Mouse (Mus musculus) liver, adult 2 months (tissue): ENCODE measurements at regions not wholly inside any gene's neighbourhood (a gene's known extent, or its start where the extent isn't known, plus 50 kb on each side); places are given as distances from the start of the nearest gene placed in this dataset.
A peak's percentile ranks its signal among the peaks of the same experiment; 100 is the strongest.

Experiments used
- DNase-seq: peaks from one replicate; pipeline ENCODE4 v3.0.0-alpha.2; 2011; ENCODE audit warnings: low read depth, low spot score; ENCODE audit errors: extremely low read depth
- H3K27ac ChIP-seq: fragments of 200-500 bp; replicated peaks from 2 replicates; pipeline ENCODE4 v1.5.1; 2012; ENCODE audit warnings: low read depth, mild to moderate bottlenecking, control low read depth, inconsistent platforms, low read length; ENCODE audit not compliant: insufficient read depth
- H3K27me3 ChIP-seq: fragments of 200-500 bp; 2 replicates; pipeline ENCODE4 v1.6.1; 2012; ENCODE audit warnings: mild to moderate bottlenecking, moderate library complexity, low read length, inconsistent platforms; ENCODE audit not compliant: control insufficient read depth, insufficient read depth
- H3K36me3 ChIP-seq: fragments of 200-500 bp; 2 replicates; pipeline ENCODE4 v1.6.1; 2012; ENCODE audit warnings: low read length, inconsistent platforms; ENCODE audit not compliant: control insufficient read depth, insufficient read depth
- H3K4me1 ChIP-seq: fragments of 200-500 bp; 2 replicates; pipeline ENCODE4 v1.6.1; 2011; ENCODE audit warnings: low read length; ENCODE audit not compliant: control insufficient read depth, insufficient read depth
- H3K4me3 ChIP-seq: fragments of 200-500 bp; 2 replicates; pipeline ENCODE4 v1.5.1; 2011; ENCODE audit warnings: low read depth, mild to moderate bottlenecking, control low read depth, low read length, moderate library complexity; ENCODE audit not compliant: insufficient read depth
- H3K79me2 ChIP-seq: fragments of 200-500 bp; 2 replicates; pipeline ENCODE4 v1.6.1; 2012; ENCODE audit warnings: inconsistent platforms, mild to moderate bottlenecking, low read length, moderate library complexity; ENCODE audit not compliant: control insufficient read depth, insufficient read depth
- H3K9ac ChIP-seq: fragments of 200-500 bp; 2 replicates; pipeline ENCODE4 v1.6.1; 2012; ENCODE audit warnings: low read depth, mild to moderate bottlenecking, control low read depth, inconsistent platforms, low read length
- CTCF ChIP-seq: fragments of 200-500 bp; IDR thresholded peaks from 2 replicates; pipeline ENCODE4 v1.5.1; 2011; ENCODE audit warnings: low read depth, low read length, control low read depth
- POLR2A ChIP-seq: fragments of 200-500 bp; IDR thresholded peaks from 2 replicates; pipeline ENCODE4 v1.6.1; 2011; ENCODE audit warnings: low read length, control low read depth; ENCODE audit not compliant: insufficient read depth; ENCODE audit errors: extremely low read depth
- whole genome bisulfite sequencing: fragments of 180-500 bp; shearing (Covaris S2); methylation state at CpG from one replicate; pipeline ENCODE4 v1.1.7; 2018; 5-methylcytosine and 5-hydroxymethylcytosine counted together

DNA sequence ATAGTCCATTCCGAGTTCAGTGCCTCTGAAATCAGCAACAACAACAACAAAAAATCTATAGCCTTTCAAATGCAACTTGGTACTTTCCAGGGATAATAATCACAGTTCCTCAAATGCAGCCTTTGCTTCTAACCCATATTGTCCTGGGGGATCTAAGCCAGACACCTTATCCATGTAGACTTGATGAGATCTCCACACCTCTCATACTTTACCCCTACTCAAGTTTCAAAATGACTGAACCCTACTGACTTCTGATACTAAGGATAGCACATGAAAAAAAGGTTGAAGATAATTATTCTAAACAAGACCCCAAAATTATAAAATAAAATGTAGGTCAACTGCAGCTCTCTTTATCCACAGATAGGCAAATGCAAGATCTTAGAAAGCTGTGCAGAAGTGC is 101.2 kb downstream of the A730009L09Rik start:
- no peaks in the 10 kb centered on the region for H3K79me2 ChIP-seq
- 83% methylated on average over 1 of the region's 1 CpGs for WGBS
- H3K36me3 ChIP-seq = no peaks in the 10 kb centered on the region
- no peak for DNase-seq
- TF ChIP-seq CTCF (no peak), POLR2A (no peak)
- no peaks in the 10 kb centered on the region for H3K27me3 ChIP-seq
- no peak overlapping the region for H3K4me3 ChIP-seq
- no peaks in the 10 kb centered on the region for H3K4me1 ChIP-seq
- no peak overlapping the region for H3K9ac ChIP-seq
- H3K27ac ChIP-seq = no peak overlapping the region

DNA sequence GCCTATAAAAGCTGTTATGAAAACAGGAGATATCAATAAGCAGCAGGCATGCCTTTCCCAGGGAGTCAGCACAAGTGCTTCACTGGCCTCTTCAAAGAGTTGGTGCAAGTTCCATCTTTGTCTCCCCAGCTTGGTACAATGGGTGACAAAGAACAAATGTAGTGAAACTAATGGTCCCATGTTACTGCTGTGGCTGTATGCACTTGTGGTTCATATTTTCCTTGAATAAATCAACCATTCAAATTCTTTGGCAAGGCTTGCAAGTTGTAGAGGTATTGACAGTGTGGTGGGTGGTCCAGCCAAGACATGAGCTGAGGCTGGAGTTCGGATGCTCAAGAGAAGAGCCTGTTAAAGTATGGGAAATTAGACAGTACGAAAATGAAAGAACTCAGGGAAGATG is 103.5 kb downstream of the A730009L09Rik start:
- Histone ChIP-seq H3K4me3 (no peak overlapping the region), H3K9ac (no peak overlapping the region), H3K27me3 (no peaks in the 10 kb centered on the region), H3K4me1 (no peaks in the 10 kb centered on the region; the same call in 1 of the 2 replicates), H3K36me3 (no peaks in the 10 kb centered on the region), H3K79me2 (no peaks in the 10 kb centered on the region), H3K27ac (no peak overlapping the region)
- DNase-seq = no peak
- 80% methylated on average over 2 of the region's 2 CpGs for WGBS
- TF ChIP-seq CTCF (no peak), POLR2A (no peak)

DNA sequence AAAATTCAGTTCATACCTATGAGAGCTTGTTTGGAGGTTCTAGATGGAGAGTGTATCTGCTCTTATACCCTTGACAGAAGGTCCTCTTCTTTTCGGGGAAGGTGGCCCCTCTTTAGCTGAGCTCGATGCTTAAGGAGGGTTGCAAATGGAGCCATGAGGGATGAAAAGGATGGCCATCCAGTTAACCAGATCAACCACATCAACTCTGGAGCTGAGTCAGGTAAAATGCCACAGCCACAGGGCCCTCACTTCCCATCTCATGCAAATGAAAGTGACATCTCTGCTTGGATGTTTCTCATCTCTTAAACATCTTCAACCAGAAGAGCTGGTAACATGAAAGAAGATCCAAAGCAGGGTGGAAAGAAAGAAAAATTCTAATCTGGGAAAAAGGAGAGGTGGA is 105.0 kb downstream of the A730009L09Rik start:
- Histone ChIP-seq H3K27ac (no peak overlapping the region), H3K27me3 (no peaks in the 10 kb centered on the region), H3K79me2 (no peaks in the 10 kb centered on the region), H3K4me3 (no peak overlapping the region), H3K4me1 (no peaks in the 10 kb centered on the region; the same call in 1 of the 2 replicates), H3K36me3 (no peaks in the 10 kb centered on the region), H3K9ac (no peak overlapping the region)
- DNase-seq = no peak
- TF ChIP-seq POLR2A (no peak), CTCF (no peak)
- 89% methylated on average over 2 of the region's 2 CpGs for WGBS

DNA sequence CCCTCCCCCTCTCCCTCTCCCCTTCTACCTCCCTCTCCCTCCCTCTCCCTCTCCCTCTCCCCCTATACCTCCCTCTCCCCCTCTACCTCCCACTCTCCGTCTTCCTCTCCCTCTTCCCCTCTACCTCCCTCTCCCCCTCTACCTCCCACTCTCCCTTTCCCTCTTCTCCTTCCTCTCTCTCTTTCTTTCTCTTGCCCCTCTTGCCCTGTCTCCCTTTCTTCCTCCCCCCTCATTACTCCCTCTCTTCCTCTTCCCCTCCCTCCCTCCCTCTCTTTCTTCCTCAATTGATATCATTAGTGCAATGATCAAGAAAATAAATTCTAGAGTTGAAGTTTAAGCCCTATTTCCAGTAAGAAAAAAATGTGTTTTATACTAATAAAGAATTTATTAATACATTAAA is 105.9 kb downstream of the A730009L09Rik start:
- WGBS = no CpG with 5 or more reads among the region's 1 CpGs
- Histone ChIP-seq H3K27ac (no peak overlapping the region), H3K79me2 (no peaks in the 10 kb centered on the region), H3K36me3 (no peaks in the 10 kb centered on the region), H3K27me3 (no peaks in the 10 kb centered on the region), H3K9ac (no peak overlapping the region), H3K4me3 (peak overlapping the region; percentile 54; the same call in 1 of the 2 replicates), H3K4me1 (no peaks in the 10 kb centered on the region; the same call in 1 of the 2 replicates)
- no peak for DNase-seq
- TF ChIP-seq CTCF = no peak
- no peak for TF ChIP-seq POLR2A

DNA sequence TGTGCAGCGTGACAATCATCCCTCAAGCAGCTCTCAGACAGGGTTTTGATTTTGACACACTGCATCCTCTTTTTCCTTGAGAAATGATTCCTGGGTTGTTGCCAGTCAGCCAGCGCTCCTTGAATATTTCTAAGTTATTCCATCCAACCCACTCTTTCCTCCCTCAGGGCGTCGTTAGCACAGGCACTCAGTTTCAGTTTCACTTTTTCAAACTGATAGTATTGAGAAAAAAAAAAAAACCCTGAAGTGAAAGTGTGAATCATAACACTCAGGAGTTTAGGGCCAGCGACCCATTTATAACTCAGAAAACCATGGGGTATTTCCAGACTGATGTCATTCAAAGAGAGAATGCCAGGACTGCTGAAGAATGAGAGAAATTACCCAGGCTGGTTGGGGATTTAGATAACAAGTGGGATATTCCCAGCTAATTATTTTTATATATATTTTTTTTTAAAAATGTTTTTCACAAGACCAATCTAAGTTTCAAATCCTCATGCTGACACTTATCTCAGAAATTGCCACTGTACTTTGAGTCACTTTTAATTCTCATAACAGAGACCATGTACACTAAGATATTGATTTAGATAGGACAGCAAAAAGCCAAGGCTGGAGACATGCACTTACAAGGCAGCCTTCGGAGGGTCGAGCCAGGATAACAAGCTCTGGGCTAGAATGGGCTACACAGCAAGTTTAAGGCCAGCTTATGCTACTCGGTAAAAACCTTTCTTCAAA is 106.5 kb downstream of the A730009L09Rik start:
- Histone ChIP-seq H3K27me3 (no peaks in the 10 kb centered on the region), H3K9ac (no peak overlapping the region), H3K4me3 (peak overlapping the region; percentile 54; the same call in 1 of the 2 replicates), H3K36me3 (no peaks in the 10 kb centered on the region), H3K4me1 (no peaks in the 10 kb centered on the region; the same call in 1 of the 2 replicates), H3K27ac (no peak overlapping the region), H3K79me2 (no peaks in the 10 kb centered on the region)
- DNase-seq = peak; percentile 36
- 59% methylated on average over 8 of the region's 8 CpGs for WGBS
- TF ChIP-seq POLR2A = no peak
- TF ChIP-seq CTCF = no peak
